Mouse (Mus musculus) hindbrain, embryonic 12.5 days (tissue): ENCODE results near the gene Myt1l. TPM values are rescaled to one million over a fixed set of nuclear protein-coding genes. Genes with fewer than 3 reads are reported as not detected.

Experiments
- ATAC-seq: fragments of 200-750 bp; cut with Nextera tagmentation; 2 replicates; pipeline ENCODE4 v1.8.0; 2017; ENCODE audit warnings: moderate TSS enrichment; ENCODE audit not compliant: low FRiP score
- H3K27ac ChIP-seq: fragments of 300-500 bp; sonication (generic); 2 replicates; pipeline ENCODE4 v1.5.1; 2016; ENCODE audit warnings: mild to moderate bottlenecking
- H3K27me3 ChIP-seq: fragments of 300-500 bp; sonication (generic); 2 replicates; pipeline ENCODE4 v1.6.1; 2016; ENCODE audit warnings: mild to moderate bottlenecking
- H3K36me3 ChIP-seq: fragments of 300-500 bp; sonication (generic); 2 replicates; pipeline ENCODE4 v1.6.1; 2016; ENCODE audit warnings: mild to moderate bottlenecking
- H3K4me1 ChIP-seq: fragments of 300-500 bp; sonication (generic); 2 replicates; pipeline ENCODE4 v1.6.1; 2016
- H3K4me2 ChIP-seq: fragments of 300-500 bp; sonication (generic); replicated peaks from 2 replicates; pipeline ENCODE4 v1.6.1; 2016; ENCODE audit warnings: mild to moderate bottlenecking
- H3K4me3 ChIP-seq: fragments of 300-500 bp; sonication (generic); 2 replicates; pipeline ENCODE4 v1.5.1; 2016; ENCODE audit warnings: mild to moderate bottlenecking
- H3K9ac ChIP-seq: fragments of 300-500 bp; sonication (generic); 2 replicates; pipeline ENCODE4 v1.6.1; 2016; ENCODE audit warnings: mild to moderate bottlenecking, moderate library complexity
- H3K9me3 ChIP-seq: fragments of 300-500 bp; sonication (generic); replicated peaks from 2 replicates; pipeline ENCODE4 v1.6.1; 2016; ENCODE audit warnings: mild to moderate bottlenecking
- WGBS: fragments of 180-500 bp; shearing (Covaris S2); methylation state at CpG from one replicate; pipeline ENCODE4 v1.1.7; 2016; 5-methylcytosine and 5-hydroxymethylcytosine counted together
- polyA plus RNA-seq: library from polyadenylated mRNA; unstranded; fragments of >200 nt; fragmentation: Nextera tagmentation; extraction: Ambion mirVana; gene quantifications from 2 replicates; pipeline ENCODE4 v1.2.1, GENCODE M21; 2016

Gene Myt1l
- polyA plus RNA-seq, 1 experiment from 2014 or later: 58.2 TPM

DNA sequence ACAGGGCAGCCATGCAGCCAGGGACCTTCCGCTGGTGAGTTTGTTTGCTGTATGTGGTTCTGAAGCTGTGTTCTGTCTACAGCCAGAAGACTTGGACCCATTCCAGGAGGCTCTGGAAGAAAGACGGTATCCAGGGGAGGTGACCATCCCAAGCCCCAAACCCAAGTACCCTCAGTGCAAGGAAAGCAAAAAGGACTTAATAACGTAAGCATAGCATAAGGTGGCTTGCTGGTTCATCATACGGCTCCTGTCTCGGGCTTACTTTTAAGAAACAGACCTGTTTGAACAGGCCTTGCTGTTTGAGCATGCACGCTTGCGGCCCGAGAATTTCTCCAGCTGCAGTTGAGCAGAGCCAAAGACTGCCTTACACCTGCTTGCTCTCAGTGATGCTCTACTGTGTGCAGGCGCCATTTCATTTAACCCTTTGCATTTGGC lies 326.0 kb downstream of the Myt1l start:
- H3K4me1 ChIP-seq: no peaks in the 10 kb centered on the region
- H3K4me3 ChIP-seq: no peak overlapping the region
- no peaks in the 10 kb centered on the region for H3K27me3 ChIP-seq
- H3K36me3 ChIP-seq: 0 out of 2 replicates have a peak, but pooled peaks cover 10% of the 10 kb centered on the region
- no peak overlapping the region for H3K9ac ChIP-seq
- H3K4me2 ChIP-seq: no peak overlapping the region
- no peak for ATAC-seq
- H3K9me3 ChIP-seq: no peaks in the 10 kb centered on the region
- WGBS: 85% methylated on average over 9 of the region's 9 CpGs
- no peak overlapping the region for H3K27ac ChIP-seq

- Histone ChIP-seq H3K4me1 (no peaks in the 10 kb centered on the region), H3K4me2 (no peak overlapping the region), H3K36me3 (0 out of 2 replicates have a peak, but pooled peaks cover 10% of the 10 kb centered on the region), H3K27me3 (no peaks in the 10 kb centered on the region), H3K9ac (no peak overlapping the region), H3K9me3 (no peaks in the 10 kb centered on the region), H3K4me3 (no peak overlapping the region), H3K27ac (no peak overlapping the region)
- ATAC-seq: no peak
- 35% methylated on average over 5 of the region's 5 CpGs for WGBS
Measured at GRCm38 (mm10) chr12:29855007-29855406, 326.8 kb downstream of the Myt1l start.

GRCm38 (mm10) chr12:29860986-29861385 lies 332.8 kb downstream of the Myt1l start:
- Histone ChIP-seq H3K9me3 (no peaks in the 10 kb centered on the region), H3K4me3 (no peak overlapping the region), H3K27me3 (no peaks in the 10 kb centered on the region), H3K4me2 (no peak overlapping the region), H3K27ac (no peak overlapping the region), H3K36me3 (0 out of 2 replicates have a peak, but pooled peaks cover 10% of the 10 kb centered on the region), H3K9ac (no peak overlapping the region), H3K4me1 (no peaks in the 10 kb centered on the region)
- 39% methylated on average over 2 of the region's 2 CpGs for WGBS
- ATAC-seq: no peak

DNA sequence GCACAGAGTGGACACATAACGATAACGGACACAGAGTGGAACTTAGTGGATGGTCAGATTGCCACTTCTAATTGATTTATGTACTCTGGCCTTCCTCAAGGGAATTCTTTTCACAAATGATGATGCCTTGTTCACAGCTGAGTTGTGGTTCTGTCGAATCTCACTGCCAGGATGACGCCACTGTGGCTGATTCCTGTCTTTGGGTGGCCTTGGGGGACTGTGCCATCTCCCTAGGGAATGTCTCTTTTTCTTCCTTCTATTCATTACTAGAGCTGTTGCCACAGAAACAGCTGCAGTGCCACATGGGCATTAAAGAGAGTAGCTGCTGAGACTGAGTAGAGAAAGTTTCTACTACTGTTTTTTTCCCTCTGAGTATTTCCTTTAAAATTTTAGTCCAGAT lies 340.1 kb downstream of the Myt1l start:
- 56% methylated on average over 4 of the region's 4 CpGs for WGBS
- Histone ChIP-seq H3K4me2 (no peak overlapping the region), H3K36me3 (0 out of 2 replicates have a peak, but pooled peaks cover 6% of the 10 kb centered on the region), H3K27me3 (no peaks in the 10 kb centered on the region), H3K4me3 (no peak overlapping the region), H3K4me1 (peaks cover 26% of the 10 kb centered on the region), H3K27ac (no peak overlapping the region), H3K9me3 (no peaks in the 10 kb centered on the region), H3K9ac (no peak overlapping the region)
- no peak for ATAC-seq

GRCm38 (mm10) chr12:29868781-29869180 lies 340.6 kb downstream of the Myt1l start:
- H3K4me2 ChIP-seq: no peak overlapping the region
- WGBS: 91% methylated on average over 9 of the region's 9 CpGs
- no peak overlapping the region for H3K9ac ChIP-seq
- ATAC-seq: no peak
- H3K9me3 ChIP-seq: no peaks in the 10 kb centered on the region
- H3K36me3 ChIP-seq: 0 out of 2 replicates have a peak, but pooled peaks cover 6% of the 10 kb centered on the region
- no peak overlapping the region for H3K27ac ChIP-seq
- H3K4me1 ChIP-seq: peaks cover 26% of the 10 kb centered on the region
- no peaks in the 10 kb centered on the region for H3K27me3 ChIP-seq
- no peak overlapping the region for H3K4me3 ChIP-seq

GRCm38 (mm10) chr12:29872156-29872815 lies 344.1 kb downstream of the Myt1l start:
- H3K27me3 ChIP-seq: no peaks in the 10 kb centered on the region
- H3K36me3 ChIP-seq: 0 out of 2 replicates have a peak, but pooled peaks cover 3% of the 10 kb centered on the region
- ATAC-seq: peak; percentile 97
- H3K4me1 ChIP-seq: peaks cover 26% of the 10 kb centered on the region
- H3K9ac ChIP-seq: peak overlapping the region; percentile 47
- H3K4me2 ChIP-seq: peak overlapping the region; percentile 37
- H3K4me3 ChIP-seq: no peak overlapping the region
- H3K27ac ChIP-seq: peak overlapping the region; percentile 93
- H3K9me3 ChIP-seq: no peaks in the 10 kb centered on the region
- 14% methylated on average over 7 of the region's 7 CpGs for WGBS

DNA sequence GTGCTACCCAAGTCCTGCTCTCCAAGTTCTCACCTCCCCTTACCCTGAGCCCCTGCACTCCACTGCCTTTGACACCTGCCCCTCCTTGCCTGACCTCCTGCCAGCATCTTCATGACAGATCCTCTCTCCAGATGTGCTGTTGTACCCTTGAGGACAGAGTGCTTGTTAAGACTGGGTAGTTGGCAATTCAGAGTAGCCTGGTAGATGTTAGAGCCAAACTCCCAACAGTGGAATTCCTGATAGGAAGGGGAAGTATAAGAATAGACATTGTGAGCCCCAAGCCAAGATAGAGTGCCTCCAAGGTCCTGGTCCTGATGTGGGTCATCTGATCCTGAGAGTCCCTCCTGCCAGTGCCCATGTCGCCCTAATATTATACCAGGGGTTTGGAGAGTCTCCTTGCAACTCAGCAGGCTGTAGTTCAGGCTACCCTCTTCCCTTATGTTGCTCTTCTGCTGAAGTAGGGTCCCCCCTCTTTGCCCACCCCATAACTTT lies 345.1 kb downstream of the Myt1l start:
- no peak overlapping the region for H3K4me3 ChIP-seq
- ATAC-seq: no peak
- H3K27me3 ChIP-seq: no peaks in the 10 kb centered on the region
- H3K4me2 ChIP-seq: no peak overlapping the region
- no peak overlapping the region for H3K9ac ChIP-seq
- H3K27ac ChIP-seq: peak overlapping the region; percentile 93
- 0 out of 2 replicates have a peak, but pooled peaks cover under 1% of the 10 kb centered on the region for H3K36me3 ChIP-seq
- H3K4me1 ChIP-seq: peaks cover 22% of the 10 kb centered on the region
- 77% methylated on average over 1 of the region's 1 CpGs for WGBS
- H3K9me3 ChIP-seq: no peaks in the 10 kb centered on the region

DNA sequence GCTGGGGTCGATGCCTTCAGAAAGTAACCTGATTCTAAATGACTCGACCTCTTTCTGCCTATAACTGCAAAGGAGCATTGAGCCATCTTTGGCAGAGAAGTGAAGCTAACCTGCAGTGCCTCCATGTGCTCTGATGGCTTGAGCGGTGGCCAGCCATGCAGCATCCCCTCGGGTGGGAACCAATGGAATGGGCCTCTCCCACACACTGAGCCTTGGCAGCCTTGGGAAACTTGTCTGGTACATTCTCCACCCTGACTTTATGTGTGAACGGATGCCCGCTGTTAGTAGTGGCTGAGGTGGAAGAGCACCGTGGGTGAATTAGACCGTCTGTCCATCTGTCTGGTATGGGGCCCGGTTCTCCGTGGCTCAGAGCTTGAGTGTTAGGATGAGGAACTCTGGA lies 349.8 kb downstream of the Myt1l start:
- H3K36me3 ChIP-seq: 0 out of 2 replicates have a peak, but pooled peaks cover 6% of the 10 kb centered on the region
- no peak for ATAC-seq
- H3K27ac ChIP-seq: no peak overlapping the region
- H3K4me2 ChIP-seq: no peak overlapping the region
- H3K9ac ChIP-seq: no peak overlapping the region
- H3K4me1 ChIP-seq: peaks cover 20% of the 10 kb centered on the region
- WGBS: 93% methylated on average over 10 of the region's 10 CpGs
- no peaks in the 10 kb centered on the region for H3K9me3 ChIP-seq
- H3K27me3 ChIP-seq: no peaks in the 10 kb centered on the region
- H3K4me3 ChIP-seq: no peak overlapping the region

GRCm38 (mm10) chr12:29882871-29883617 lies 354.9 kb downstream of the Myt1l start:
- Histone ChIP-seq H3K4me1 (peaks cover 28% of the 10 kb centered on the region), H3K9me3 (no peaks in the 10 kb centered on the region), H3K9ac (no peak overlapping the region), H3K4me2 (peak overlapping the region; percentile 21), H3K4me3 (no peak overlapping the region), H3K27me3 (no peaks in the 10 kb centered on the region), H3K27ac (peak overlapping the region; percentile 88), H3K36me3 (peaks cover 11% of the 10 kb centered on the region; the same call in 1 of the 2 replicates)
- 8% methylated on average over 9 of the region's 9 CpGs for WGBS
- peak; percentile 93 for ATAC-seq

DNA sequence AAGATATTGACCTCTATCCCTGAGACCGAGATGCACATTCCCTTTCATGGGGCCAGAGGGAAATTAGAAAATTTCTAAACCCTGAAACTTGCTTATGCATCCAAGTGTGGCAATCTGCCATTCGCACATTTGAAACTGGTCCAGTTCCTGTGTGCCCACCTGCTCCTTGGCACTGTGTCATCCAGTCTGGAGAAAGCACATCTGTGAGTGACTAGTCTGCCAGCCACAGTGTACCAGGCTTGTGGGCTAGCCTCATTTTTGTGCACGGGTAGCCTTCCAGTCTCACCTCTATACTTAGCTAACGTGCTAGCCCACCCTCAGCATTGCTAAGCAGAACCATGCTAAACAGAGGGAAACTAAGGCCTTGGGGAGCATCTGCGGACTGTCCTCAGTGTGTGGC lies 356.2 kb downstream of the Myt1l start:
- 87% methylated on average over 5 of the region's 5 CpGs for WGBS
- H3K4me2 ChIP-seq: no peak overlapping the region
- no peaks in the 10 kb centered on the region for H3K27me3 ChIP-seq
- no peak overlapping the region for H3K9ac ChIP-seq
- H3K4me3 ChIP-seq: no peak overlapping the region
- peaks cover 28% of the 10 kb centered on the region for H3K4me1 ChIP-seq
- peak overlapping the region; percentile 88 for H3K27ac ChIP-seq
- H3K36me3 ChIP-seq: peaks cover 5% of the 10 kb centered on the region; the same call in 1 of the 2 replicates
- no peaks in the 10 kb centered on the region for H3K9me3 ChIP-seq
- ATAC-seq: no peak

- H3K36me3 ChIP-seq: 0 out of 2 replicates have a peak, but pooled peaks cover 7% of the 10 kb centered on the region
- H3K9ac ChIP-seq: no peak overlapping the region
- no peak overlapping the region for H3K27ac ChIP-seq
- ATAC-seq: no peak
- H3K27me3 ChIP-seq: no peaks in the 10 kb centered on the region
- no peak overlapping the region for H3K4me3 ChIP-seq
- H3K9me3 ChIP-seq: no peaks in the 10 kb centered on the region; the same call in 1 of the 2 replicates
- 19% methylated on average over 3 of the region's 3 CpGs for WGBS
- H3K4me2 ChIP-seq: no peak overlapping the region
- H3K4me1 ChIP-seq: no peaks in the 10 kb centered on the region
Measured at GRCm38 (mm10) chr12:29894669-29895068, 366.5 kb downstream of the Myt1l start.

- H3K4me1 ChIP-seq: no peaks in the 10 kb centered on the region
- H3K4me2 ChIP-seq: no peak overlapping the region
- H3K36me3 ChIP-seq: 0 out of 2 replicates have a peak, but pooled peaks cover 3% of the 10 kb centered on the region
- H3K27ac ChIP-seq: no peak overlapping the region
- H3K27me3 ChIP-seq: no peaks in the 10 kb centered on the region
- WGBS: 80% methylated on average over 3 of the region's 3 CpGs
- no peaks in the 10 kb centered on the region; the same call in 1 of the 2 replicates for H3K9me3 ChIP-seq
- ATAC-seq: no peak
- H3K4me3 ChIP-seq: no peak overlapping the region
- H3K9ac ChIP-seq: no peak overlapping the region
Measured at GRCm38 (mm10) chr12:29897533-29898085, 369.4 kb downstream of the Myt1l start.
